Mouse (Mus musculus) R1 (cell line): Measurements from ENCODE around the gene Th.

Experiments
- DNase-seq: peaks from one replicate; pipeline ENCODE4 v3.0.0-alpha.2; 2018; ENCODE audit warnings: low read depth, low spot score

Th gene

GRCm38 (mm10) chr7:142931028-142931427 is at the start of gene Th:
TSS of gene Th (minus strand) at chr7:142931128.
- no peak for DNase-seq

DNA sequence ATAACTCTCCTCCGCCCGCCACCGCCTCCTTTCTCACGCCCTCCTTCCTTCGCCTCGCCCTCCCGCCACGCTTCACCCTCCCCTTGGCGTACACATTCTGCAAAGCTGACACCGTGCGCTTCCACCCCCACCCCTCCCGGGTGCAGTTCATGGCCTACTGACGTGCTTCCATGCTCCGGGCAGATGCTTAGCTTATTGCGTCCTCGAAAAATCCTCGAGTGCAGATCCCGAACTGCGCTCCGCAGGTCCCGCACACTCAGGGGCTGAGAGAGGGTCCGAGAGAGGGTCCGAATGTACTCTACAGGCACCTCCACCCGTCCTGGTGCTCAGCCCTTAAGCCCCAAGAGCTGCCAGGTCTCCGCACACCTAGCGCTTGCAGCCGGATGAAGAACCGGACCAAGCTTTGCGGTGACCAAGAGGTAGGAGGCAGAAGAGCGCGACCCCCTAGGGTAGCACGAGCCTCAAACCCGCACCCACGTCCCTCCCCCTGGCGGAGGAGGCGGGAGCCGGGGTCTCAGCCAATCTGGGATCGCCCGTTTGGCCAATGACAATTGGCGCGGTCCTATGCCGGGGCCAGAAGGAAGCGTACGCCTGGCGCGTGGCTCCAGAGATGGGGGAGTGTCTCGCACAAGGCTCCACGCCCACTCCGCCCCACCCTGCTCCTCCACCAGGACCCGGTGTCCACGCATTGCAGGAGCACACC is 38.0 kb upstream of the Th start, which contains the start of gene Ascl2:
Gene Ascl2 (minus strand): TSS at position 456 of the 703 bp plus-strand sequence.
- DNase-seq = peak; percentile 90

DNA sequence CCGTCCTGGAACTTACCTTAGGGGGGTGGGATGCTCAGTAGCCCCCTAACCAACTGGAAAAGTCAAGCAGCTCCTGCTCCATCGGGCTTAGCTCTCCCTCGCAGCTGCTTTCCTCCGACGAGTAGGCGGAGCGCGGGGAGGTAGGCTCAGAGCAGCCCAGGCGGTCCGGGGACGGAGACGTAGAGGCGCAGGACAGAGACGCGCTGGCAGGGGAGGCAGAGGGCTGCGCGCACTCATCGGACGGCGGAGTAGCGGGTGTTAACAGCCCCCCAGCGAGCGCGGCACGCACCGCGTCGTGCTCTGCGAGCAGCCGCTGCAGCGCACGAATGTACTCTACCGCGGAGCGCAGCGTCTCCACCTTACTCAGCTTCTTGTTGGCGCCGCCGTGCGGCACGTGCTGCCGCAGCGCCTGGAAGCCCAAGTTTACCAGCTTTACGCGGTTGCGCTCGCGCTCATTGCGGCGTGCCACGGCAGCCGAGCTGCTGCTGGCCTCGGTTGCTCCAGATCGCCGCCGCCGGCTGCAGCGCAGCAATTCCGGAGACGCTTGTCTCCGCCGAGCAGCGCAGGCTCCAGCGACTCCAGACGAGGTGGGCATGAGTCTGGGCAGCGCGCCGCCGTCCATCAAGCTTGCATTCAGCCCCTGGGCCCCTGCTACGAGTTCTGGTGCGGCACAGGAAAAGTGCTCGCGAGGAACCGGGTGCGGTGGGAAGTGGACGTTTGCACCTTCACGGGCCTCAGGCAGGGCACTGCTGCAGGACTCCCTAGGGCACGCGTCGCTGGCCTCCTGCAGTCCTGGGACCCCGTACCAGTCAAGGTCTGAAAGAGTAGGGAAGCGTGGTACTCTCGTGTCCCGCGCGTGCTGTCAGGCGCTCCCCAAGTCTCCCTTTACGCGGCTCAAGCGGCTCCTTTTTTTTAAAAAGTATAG is 37.2 kb upstream of the Th start:
- peak; percentile 78 for DNase-seq

DNA sequence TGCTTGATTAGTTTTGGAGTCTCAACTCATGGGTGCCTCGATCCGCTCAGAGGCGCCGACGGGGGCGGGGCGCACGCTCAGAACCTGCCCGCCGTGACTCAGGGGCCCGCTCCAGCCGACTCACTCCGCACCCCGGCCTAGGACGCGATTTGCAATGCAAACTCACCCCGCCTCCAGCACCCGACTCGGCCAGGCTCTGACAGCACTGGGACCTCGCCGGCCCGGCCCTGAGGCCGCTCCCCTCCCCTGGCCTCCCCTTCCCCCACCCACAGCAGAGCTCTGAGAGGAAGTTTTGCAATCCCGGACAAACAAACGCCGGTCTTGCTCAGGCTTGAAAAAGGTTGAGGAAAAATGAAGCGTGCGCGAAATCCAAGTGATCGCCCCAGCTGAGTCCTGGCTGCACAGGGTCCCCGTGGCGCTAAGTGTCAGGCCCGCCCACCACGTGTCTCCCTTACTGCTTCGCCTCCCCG is 36.5 kb upstream of the Th start:
- peak; percentile 84 for DNase-seq

DNA sequence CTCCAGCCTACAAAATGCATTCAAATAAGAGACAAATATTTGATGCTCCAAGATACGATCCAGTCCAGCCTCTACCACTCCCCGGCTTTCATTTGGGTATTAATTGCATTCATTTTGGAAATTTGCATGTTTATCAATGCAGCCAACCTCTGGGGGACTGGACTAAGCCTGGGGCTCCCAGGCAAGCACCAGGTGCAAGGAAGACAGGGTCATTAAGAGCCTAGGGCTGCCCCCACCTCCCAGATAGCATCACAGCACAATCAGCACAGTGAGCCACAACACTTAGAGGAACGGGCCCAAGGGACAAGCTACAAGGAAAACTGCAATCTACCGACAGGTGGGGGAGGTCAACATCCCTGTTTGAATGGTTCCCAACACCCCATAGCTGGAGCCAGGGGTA is 28.8 kb upstream of the Th start:
- DNase-seq = no peak

DNA sequence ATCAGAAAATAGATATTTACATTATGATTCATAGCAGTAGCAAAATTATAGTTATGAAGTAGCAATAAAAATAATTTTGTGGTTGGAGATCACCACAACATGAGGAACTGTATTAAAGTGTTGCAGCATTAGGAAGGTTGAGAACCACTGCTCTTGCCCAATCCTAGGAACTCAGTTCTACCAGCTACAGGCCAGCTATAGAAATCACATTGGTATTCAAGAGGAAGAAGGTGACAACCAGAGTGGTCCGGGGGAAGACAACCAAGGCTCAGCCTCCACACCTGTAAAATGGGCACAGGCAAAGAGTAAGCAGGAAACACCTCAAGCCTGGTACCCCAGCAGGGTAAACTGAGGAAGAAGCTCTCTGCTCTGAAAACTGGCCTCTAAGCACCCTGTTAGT is 27.9 kb upstream of the Th start:
- no peak for DNase-seq

DNA sequence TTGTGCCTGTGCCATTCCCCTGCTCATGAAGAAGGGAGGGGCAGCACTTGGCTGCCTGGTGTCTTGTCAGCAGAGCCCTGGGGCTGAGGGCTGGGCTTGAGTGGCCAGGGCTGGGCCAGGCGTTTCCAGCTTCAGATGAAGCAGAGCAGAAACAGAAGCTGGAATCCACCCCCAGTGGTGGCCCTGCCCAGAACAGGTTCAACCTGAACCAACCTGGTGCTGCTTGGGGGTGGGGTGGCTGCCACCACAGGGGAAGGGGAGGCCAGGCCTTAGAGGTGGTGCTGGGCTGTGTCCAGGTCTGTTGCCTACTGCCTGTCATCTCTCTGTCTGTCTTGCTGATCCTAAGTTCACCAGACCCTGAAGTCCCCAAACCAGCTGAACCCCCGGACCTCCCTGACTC is 25.1 kb upstream of the Th start:
- no peak for DNase-seq

GRCm38 (mm10) chr7:142949568-142949967 is 18.6 kb upstream of the Th start:
- DNase-seq = peak; percentile 21

GRCm38 (mm10) chr7:142937631-142938030 is 6.7 kb upstream of the Th start:
- DNase-seq = peak; percentile 91

- DNase-seq = peak; percentile 26
Measured at GRCm38 (mm10) chr7:142935708-142936107, 4.8 kb upstream of the Th start.

GRCm38 (mm10) chr7:142932469-142932868 is 1.5 kb upstream of the Th start:
- DNase-seq = no peak

DNA sequence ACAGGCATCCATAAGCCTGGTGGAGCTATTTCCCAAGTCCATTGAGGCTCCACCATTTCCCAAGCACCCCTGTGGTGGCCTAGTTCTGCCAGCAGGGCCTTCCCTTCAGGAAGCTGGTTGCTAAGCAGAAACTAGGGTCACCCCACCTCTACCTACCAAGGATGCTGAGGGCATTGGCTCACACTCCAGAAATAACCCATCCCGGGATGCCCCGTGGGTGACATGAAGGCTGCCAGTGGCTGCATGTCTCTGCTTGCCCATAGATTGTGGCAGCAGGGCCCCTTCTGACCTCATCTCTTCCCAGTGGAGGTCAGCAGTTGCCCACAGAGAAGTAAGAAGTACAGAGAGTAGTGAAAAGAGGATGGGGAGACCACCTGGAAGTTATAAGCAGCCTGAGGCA is 1.4 kb downstream of the Th start:
- DNase-seq = no peak

DNA sequence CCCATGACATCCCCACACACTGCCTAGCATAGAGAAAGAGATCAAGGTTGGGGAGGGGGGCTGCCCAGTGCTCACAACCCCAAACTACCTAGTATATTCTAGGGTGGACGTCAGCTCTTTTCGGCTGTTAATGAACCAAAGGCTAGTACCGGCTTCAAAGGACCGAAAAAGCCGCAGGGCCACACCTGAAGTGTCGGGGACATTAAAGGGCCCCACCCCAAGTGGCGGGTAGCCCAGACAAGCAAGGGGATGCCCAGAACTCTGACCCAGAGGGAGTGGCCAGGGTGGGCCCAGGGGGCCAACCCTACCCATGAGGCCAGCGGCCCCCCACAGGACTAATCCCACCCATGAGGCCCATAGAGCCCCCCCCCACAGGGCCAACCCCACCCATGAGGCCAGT is 3.6 kb downstream of the Th start:
- DNase-seq = no peak

- DNase-seq = peak; percentile 73
Measured at GRCm38 (mm10) chr7:142918641-142919628, 12.0 kb downstream of the Th start.

DNA sequence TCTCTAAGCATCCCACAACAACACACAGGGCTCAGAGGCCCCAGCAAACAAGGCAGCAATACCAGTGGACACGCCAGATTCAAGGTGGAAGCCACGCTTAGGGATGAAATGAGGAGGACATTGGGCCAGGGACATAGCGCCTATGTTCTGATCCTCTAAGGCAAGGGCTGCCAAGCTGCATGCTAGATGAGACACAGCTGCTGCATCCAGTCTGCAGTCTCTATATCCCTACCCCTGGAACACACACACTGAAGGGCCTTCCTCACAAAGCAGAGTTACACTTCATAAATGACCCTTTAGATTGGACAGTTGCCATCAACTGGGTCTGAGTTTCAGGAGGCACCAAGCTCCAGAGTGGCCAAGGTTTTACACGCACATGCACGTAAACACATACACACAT is 13.3 kb downstream of the Th start:
- DNase-seq = no peak

DNA sequence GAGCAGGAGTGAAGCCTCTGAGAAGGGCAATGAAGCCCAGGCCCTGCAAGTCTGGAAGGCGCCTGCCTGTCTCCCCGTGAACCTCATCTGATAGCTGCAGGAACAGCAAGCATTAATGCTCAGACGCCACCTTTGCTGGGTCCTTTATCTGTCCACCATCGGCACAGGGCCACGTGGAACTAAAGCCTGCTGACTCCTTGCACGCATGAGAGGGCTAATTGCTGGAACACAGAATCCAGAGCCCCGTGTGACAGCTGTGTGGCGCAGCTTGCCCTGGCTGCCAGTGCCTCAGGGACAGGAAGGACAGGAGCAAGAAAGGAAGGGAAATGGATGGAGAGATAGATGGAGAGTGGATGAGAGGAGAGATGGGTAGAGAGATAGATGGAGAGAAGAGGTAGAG is 14.8 kb downstream of the Th start:
- DNase-seq = no peak

DNA sequence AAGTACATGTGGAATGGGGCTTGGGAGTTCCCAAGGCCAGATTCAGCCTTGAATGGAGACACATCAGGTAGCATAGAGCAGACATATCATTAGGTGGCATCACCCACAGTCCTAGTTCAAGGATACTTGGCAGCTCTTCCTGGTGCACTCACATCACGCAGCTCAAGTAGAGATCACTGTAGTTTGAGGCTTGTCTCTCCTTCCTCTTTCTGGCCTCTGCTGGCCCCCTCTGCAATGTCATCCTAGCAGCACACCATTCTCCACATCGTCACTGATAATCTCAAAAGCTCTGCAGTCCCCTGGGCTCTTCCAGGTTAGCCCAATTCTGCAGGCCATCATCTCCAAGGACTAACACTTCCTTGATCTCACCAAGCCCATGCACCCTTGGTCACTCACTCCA is 19.2 kb downstream of the Th start:
- DNase-seq = no peak

DNA sequence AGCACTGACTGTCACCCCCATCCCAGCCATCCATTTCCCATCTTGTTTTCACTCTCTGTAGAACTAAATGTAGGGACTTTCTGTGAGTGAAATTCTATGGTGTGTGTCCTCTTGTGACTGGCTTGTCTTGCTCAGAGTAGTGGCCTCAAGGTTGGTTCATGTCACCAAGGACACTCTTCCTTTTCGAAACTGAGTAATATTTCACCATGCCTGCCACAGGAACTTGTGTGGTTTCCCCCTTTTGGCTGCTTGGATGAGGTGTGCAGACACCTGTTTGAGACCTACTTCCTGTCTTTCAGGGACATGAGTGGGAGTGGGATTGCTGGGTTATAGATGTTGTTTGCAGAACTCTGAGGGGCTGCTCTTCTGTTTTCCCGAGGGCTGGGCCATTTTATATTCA is 20.8 kb downstream of the Th start:
- DNase-seq = no peak

DNA sequence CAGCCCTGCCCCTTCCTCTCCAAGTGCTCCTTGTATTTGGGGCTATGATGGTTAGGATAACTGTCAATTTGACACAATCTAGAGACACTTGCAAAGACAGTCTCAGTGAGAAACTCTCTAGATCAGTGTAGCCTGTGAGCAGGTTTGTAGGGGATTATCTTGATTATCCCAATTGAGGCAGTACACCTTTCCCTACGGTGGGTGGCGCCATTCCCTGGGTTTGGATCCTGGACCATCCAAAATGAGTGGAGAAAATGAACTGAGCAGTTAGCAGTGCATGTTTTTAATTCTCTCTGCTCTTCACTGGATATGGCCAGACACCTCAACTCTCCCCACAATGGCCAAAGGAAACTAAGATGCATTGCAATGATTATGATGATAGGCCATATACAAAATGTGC is 21.3 kb downstream of the Th start:
- peak; percentile 19 for DNase-seq

DNA sequence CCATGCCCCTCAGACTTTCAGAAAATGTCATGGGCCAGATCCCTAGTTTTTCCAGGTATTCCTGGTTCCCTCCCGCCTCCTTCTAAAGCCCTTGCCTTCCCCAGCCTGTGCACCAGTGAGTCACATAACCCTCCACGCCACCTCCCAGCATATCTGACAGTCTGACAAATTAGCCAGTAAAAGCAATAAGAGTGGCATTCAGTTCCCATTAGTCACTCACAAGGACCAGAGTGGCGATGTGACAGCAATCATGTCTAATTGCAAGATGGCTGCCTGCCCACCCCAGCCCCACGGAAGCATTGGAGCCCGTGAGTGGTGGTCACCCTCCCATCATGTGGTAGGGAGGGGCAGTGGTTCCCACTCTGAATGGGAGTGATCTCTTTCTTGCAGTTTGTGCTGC is 25.3 kb downstream of the Th start:
- DNase-seq = no peak

DNA sequence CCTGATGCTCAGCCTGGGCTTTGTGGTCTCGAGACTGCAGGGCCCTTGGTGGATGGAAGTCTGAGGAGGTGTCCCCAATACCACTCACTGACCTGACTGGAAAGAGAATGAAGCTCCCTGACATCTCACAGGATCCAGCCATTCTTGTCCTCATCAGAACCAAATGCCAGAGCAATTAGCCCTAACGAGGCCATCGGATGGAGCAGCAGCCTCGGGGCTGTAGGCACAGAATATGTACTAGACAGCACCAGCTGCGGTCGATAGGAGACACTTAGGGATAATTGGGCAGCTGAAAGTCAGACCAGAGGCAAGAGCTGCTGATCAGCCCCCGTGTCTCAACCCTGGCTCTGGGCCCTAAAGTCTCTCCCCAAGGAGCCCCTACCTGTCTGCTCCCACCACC is 26.6 kb downstream of the Th start:
- no peak for DNase-seq

- DNase-seq = no peak
Measured at GRCm38 (mm10) chr7:142902931-142903330, 28.0 kb downstream of the Th start.
